Mouse (Mus musculus): Measurements from ENCODE around the gene B4galnt2. TPM values are rescaled to one million over a fixed set of nuclear protein-coding genes. Genes with fewer than 3 reads are reported as not detected.

The B4galnt2 gene
- polyA plus RNA-seq (2012; rRNA removed) = not detected in 2 replicates

GRCm38 (mm10) chr11:95914571-95914991 is at the start of gene B4galnt2:
Gene B4galnt2 (minus strand): TSS chr11:95914891.

GRCm38 (mm10) chr11:95842074-95842681 is 72.5 kb downstream of the B4galnt2 start, which contains the start of gene Abi3:
Gene Abi3 (minus strand): TSS chr11:95842476.

GRCm38 (mm10) chr11:95837059-95837458 is 77.6 kb downstream of the B4galnt2 start, which contains the start of gene Gngt2:
Gene Gngt2 (plus strand): TSS chr11:95837216.

GRCm38 (mm10) chr11:95824071-95824876 is 90.4 kb downstream of the B4galnt2 start, which contains the start of gene Phospho1:
Gene Phospho1 (plus strand): TSS chr11:95824499.

Other genes with a start within 250 kb of the B4galnt2 start
- 260 and 280 TPM in 2 replicates for gene Phb, start 247.9 kb downstream of the B4galnt2 start, polyA plus RNA-seq (2012; rRNA removed)
- gene Zfp652, start 202.2 kb downstream of the B4galnt2 start, polyA plus RNA-seq (2012; rRNA removed) = 20.4 and 21.7 TPM in 2 replicates
- 0.26 and 0.32 TPM in 2 replicates for gene B130006D01Rik, start 191.3 kb downstream of the B4galnt2 start, polyA plus RNA-seq (2012; rRNA removed)
- 1.9 and 6.5 TPM in 2 replicates for gene Phospho1, start 90.4 kb downstream of the B4galnt2 start, polyA plus RNA-seq (2012; rRNA removed)
- 2.4 TPM in 2 replicates for gene Gngt2, start 77.7 kb downstream of the B4galnt2 start, polyA plus RNA-seq (2012; rRNA removed)
- 1.6 and 2.0 TPM in 2 replicates for gene Abi3, start 72.4 kb downstream of the B4galnt2 start, polyA plus RNA-seq (2012; rRNA removed)
- 4.8 and 5.0 TPM in 2 replicates for gene Igf2bp1, start 91.0 kb upstream of the B4galnt2 start, polyA plus RNA-seq (2012; rRNA removed)
- not detected in 2 replicates for gene Gip, start 109.7 kb upstream of the B4galnt2 start, polyA plus RNA-seq (2012; rRNA removed)
- 64.0 and 67.4 TPM in 2 replicates for gene Snf8, start 120.0 kb upstream of the B4galnt2 start, polyA plus RNA-seq (2012; rRNA removed)
- gene Ube2z, start 150.5 kb upstream of the B4galnt2 start, polyA plus RNA-seq (2012; rRNA removed) = 71.3 and 77.1 TPM in 2 replicates
- gene Atp5g1, start 160.8 kb upstream of the B4galnt2 start, polyA plus RNA-seq (2012; rRNA removed) = 413 and 429 TPM in 2 replicates
- gene Calcoco2, start 197.1 kb upstream of the B4galnt2 start, polyA plus RNA-seq (2012; rRNA removed) = 0.05 TPM in 1 of 2 replicates, not detected in the other
- gene Ttll6, start 218.9 kb upstream of the B4galnt2 start, polyA plus RNA-seq (2012; rRNA removed) = 0.69 and 0.98 TPM in 2 replicates